Mouse (Mus musculus): ENCODE measurements around the gene Zc3h6. TPM values are rescaled to one million over a fixed set of nuclear protein-coding genes. Genes with fewer than 3 reads are reported as not detected.

The Zc3h6 gene
- polyA plus RNA-seq, 1 experiment from 2014 or later = 1.3 TPM

Small RNA genes lying within 50 kb of the gene (microRNA-seq; reads per million reads assigned to microRNA genes)
- not detected for gene Gm22859

Other genes starting within 250 kb of the Zc3h6 start
- gene Tmem87b, start 149.3 kb upstream of the Zc3h6 start, polyA plus RNA-seq (2015; fragmentation: Nextera tagmentation; extraction: Ambion mirVana) = 35.0 and 35.4 TPM in 2 replicates
- 7.9 and 8.0 TPM in 2 replicates for gene Fbln7, start 104.4 kb upstream of the Zc3h6 start, polyA plus RNA-seq (2015; fragmentation: Nextera tagmentation; extraction: Ambion mirVana)
- 6.4 and 7.2 TPM in 2 replicates for gene Zc3h8, start 23.3 kb upstream of the Zc3h6 start, polyA plus RNA-seq (2015; fragmentation: Nextera tagmentation; extraction: Ambion mirVana)
- gene Gm10762, start 323 bp downstream of the Zc3h6 start, polyA plus RNA-seq (2015; fragmentation: Nextera tagmentation; extraction: Ambion mirVana) = 12.0 and 13.1 TPM in 2 replicates
- 0.23 and 0.25 TPM in 2 replicates for gene Vinac1, start 80.8 kb downstream of the Zc3h6 start, polyA plus RNA-seq (2015; fragmentation: Nextera tagmentation; extraction: Ambion mirVana)
- 11.8 and 12.2 TPM in 2 replicates for gene Ttl, start 98.5 kb downstream of the Zc3h6 start, polyA plus RNA-seq (2015; fragmentation: Nextera tagmentation; extraction: Ambion mirVana)
- gene Polr1b, start 133.6 kb downstream of the Zc3h6 start, polyA plus RNA-seq (2015; fragmentation: Nextera tagmentation; extraction: Ambion mirVana) = 20.2 and 22.4 TPM in 2 replicates
- 28.3 and 31.1 TPM in 2 replicates for gene Chchd5, start 162.3 kb downstream of the Zc3h6 start, polyA plus RNA-seq (2015; fragmentation: Nextera tagmentation; extraction: Ambion mirVana)
- gene Slc20a1, start 231.4 kb downstream of the Zc3h6 start, polyA plus RNA-seq (2015; fragmentation: Nextera tagmentation; extraction: Ambion mirVana) = 20.1 and 24.4 TPM in 2 replicates

All from lung, embryonic 16.5 days (tissue).